Mouse (Mus musculus): ENCODE measurements at regions not wholly inside any gene's neighbourhood (a gene's known extent, or its start where the extent isn't known, plus 50 kb on each side); places are given as distances from the start of the nearest gene placed in this dataset.

DNA sequence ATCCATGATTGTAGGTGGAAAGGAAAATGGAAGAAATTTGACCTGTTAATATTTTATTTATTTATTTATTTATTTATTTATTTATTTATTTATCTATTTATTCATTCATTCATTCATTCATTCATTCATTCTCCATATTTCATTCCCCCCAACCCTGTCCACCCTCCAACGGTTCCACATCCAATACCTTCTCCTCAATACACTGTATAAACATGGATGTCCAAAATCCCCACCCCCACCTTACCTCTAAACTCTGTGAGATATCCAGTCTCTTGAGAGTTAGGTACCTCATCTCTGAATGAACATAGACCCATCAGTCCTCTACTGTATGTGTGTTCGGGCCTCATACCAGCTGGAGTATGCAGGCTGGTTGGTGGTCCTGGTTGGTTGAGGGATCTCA, 212.2 kb downstream of the Cdh7 start:
- no peak for DNase-seq

DNA sequence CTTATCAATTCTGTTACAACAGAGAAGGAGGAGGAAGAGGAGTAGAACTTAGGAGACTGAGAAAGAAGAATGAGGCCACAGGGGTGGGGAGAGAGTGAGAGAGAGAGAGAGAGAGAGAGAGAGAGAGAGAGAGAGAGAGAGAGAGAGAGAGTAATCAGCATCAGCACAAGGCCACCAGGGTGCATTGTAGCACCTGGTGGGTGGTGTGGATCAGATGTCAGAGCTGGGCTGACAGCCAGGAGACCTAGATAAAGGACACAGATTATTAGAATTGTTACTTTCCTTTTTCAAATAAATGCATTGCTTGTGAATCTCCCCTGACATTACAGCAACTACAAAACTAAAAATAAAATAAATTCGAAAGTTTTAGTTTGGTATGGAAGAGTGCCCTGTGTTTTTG, 233.7 kb downstream of the Cdh7 start:
- peak; percentile 0 for DNase-seq

DNA sequence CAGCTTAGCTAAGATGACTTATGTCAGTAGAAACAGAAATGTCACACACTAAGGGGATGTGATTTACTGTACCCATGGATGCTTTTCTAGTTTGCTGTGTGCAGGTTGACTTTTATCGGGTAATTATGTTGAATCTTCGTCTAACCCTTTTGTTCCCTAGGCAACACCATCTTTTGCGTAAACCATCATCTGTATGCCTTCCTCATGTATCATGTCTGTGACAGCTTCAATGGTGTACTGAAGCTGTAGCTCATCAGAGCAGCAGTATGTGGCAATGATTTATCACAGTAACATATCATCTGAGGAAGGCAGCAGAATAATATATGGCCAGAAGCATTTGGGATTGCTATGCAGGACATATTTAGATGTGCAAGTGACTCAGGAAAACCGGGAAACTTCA, 264.0 kb downstream of the Cdh7 start:
- DNase-seq: no peak

Data from cerebellum, adult 8-10 months (tissue).